Mouse (Mus musculus) heart, embryonic 15.5 days (tissue): ENCODE results near the gene Trmt11. TPM values are rescaled to one million over a fixed set of nuclear protein-coding genes. Genes with fewer than 3 reads are reported as not detected.

Source experiments
- ATAC-seq: fragments of 200-750 bp; cut with Nextera tagmentation; replicated peaks from 2 replicates; pipeline ENCODE4 v1.8.0; 2017; ENCODE audit warnings: low read depth, moderate TSS enrichment; ENCODE audit not compliant: insufficient number of reproducible peaks, insufficient read depth, low FRiP score
- H3K27ac ChIP-seq: fragments of 300-500 bp; sonication (generic); 2 replicates; pipeline ENCODE4 v1.5.1; 2015; ENCODE audit warnings: mild to moderate bottlenecking, inconsistent platforms
- H3K27me3 ChIP-seq: fragments of 300-500 bp; sonication (generic); 2 replicates; pipeline ENCODE4 v1.6.1; 2015; ENCODE audit warnings: inconsistent platforms
- H3K36me3 ChIP-seq: fragments of 300-500 bp; sonication (generic); 2 replicates; pipeline ENCODE4 v1.6.1; 2015; ENCODE audit warnings: mild to moderate bottlenecking, inconsistent platforms
- H3K4me1 ChIP-seq: fragments of 300-500 bp; sonication (generic); replicated peaks from 2 replicates; pipeline ENCODE4 v1.6.1; 2015; ENCODE audit warnings: inconsistent platforms
- H3K4me2 ChIP-seq: fragments of 300-500 bp; sonication (generic); 2 replicates; pipeline ENCODE4 v1.6.1; 2015; ENCODE audit warnings: inconsistent platforms, mild to moderate bottlenecking, moderate library complexity
- H3K4me3 ChIP-seq: fragments of 300-500 bp; sonication (generic); 2 replicates; pipeline ENCODE4 v1.5.1; 2015; ENCODE audit warnings: mild to moderate bottlenecking, inconsistent platforms
- H3K9ac ChIP-seq: fragments of 300-500 bp; sonication (generic); 2 replicates; pipeline ENCODE4 v1.6.1; 2015; ENCODE audit warnings: mild to moderate bottlenecking, inconsistent platforms
- H3K9me3 ChIP-seq: fragments of 300-500 bp; sonication (generic); replicated peaks from 2 replicates; pipeline ENCODE4 v1.6.1; 2016; ENCODE audit warnings: inconsistent platforms
- WGBS: fragments of 180-500 bp; shearing (Covaris S2); methylation state at CpG from one replicate; pipeline ENCODE4 v1.1.7; 2015; ENCODE audit warnings: mixed read lengths; 5-methylcytosine and 5-hydroxymethylcytosine counted together
- polyA plus RNA-seq: library from polyadenylated mRNA; unstranded; fragments of >200 nt; fragmentation: Nextera tagmentation; extraction: Ambion mirVana; gene quantifications from 2 replicates; pipeline ENCODE4 v1.2.1, GENCODE M21; 2015

The Trmt11 gene
- polyA plus RNA-seq, 1 experiment from 2014 or later: 12.6 TPM

- no peaks in the 10 kb centered on the region for H3K27me3 ChIP-seq
- WGBS: 40% methylated on average over 3 of the region's 3 CpGs
Observed at GRCm38 (mm10) chr10:30618918-30619210, 18.3 kb upstream of the Trmt11 start.

GRCm38 (mm10) chr10:30618091-30618917 is 17.8 kb upstream of the Trmt11 start:
- Histone ChIP-seq H3K27ac (peak overlapping the region; percentile 99), H3K36me3 (peaks cover 1% of the 10 kb centered on the region)
- WGBS: 2% methylated on average over 49 of the region's 49 CpGs

More at GRCm38 (mm10) chr10:30618918-30619210, 18.3 kb upstream of the Trmt11 start:
- no peak overlapping the region for H3K9ac ChIP-seq
- no peaks in the 10 kb centered on the region for H3K36me3 ChIP-seq
- H3K27ac ChIP-seq: peak overlapping the region; percentile 99; the same call in 1 of the 2 replicates
- no peak for ATAC-seq
- H3K4me3 ChIP-seq: peak overlapping the region; percentile 74
- H3K9me3 ChIP-seq: no peaks in the 10 kb centered on the region
- H3K4me1 ChIP-seq: peaks cover 7% of the 10 kb centered on the region; the same call in 1 of the 2 replicates
- peak overlapping the region; percentile 76 for H3K4me2 ChIP-seq

DNA sequence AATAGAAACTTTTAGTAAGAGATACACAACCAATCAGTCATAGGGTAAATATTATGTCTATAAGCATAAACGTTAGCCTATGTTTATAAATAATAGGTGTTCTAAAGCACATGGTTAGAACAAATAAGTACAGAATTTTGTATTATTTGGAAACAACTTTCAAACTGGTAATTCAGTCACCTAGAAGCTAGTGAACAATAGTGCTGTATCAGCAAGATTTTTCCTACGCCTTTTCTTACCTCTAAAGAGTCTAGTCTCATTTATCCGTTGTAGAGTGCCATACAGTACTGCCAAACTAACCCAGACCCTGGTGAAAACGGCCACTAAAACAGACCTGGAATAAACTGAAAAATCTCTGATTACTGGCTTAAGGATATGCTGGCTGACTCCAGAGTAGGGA is 12.5 kb upstream of the Trmt11 start:
- Histone ChIP-seq H3K4me2 (no peak overlapping the region), H3K9me3 (no peaks in the 10 kb centered on the region), H3K4me3 (no peak overlapping the region), H3K36me3 (peaks cover 5% of the 10 kb centered on the region), H3K9ac (no peak overlapping the region), H3K27me3 (no peaks in the 10 kb centered on the region), H3K4me1 (peaks cover 5% of the 10 kb centered on the region; the same call in 1 of the 2 replicates), H3K27ac (no peak overlapping the region)
- no peak for ATAC-seq
- WGBS: 82% methylated on average over 4 of the region's 4 CpGs

More at GRCm38 (mm10) chr10:30618091-30618917, 17.8 kb upstream of the Trmt11 start:
- peak; percentile 100 for ATAC-seq
- peak overlapping the region; percentile 71 for H3K9ac ChIP-seq
- no peaks in the 10 kb centered on the region for H3K9me3 ChIP-seq
- H3K4me2 ChIP-seq: peak overlapping the region; percentile 76
- no peaks in the 10 kb centered on the region for H3K27me3 ChIP-seq
- peak overlapping the region; percentile 74 for H3K4me3 ChIP-seq
- peaks cover 7% of the 10 kb centered on the region; the same call in 1 of the 2 replicates for H3K4me1 ChIP-seq

DNA sequence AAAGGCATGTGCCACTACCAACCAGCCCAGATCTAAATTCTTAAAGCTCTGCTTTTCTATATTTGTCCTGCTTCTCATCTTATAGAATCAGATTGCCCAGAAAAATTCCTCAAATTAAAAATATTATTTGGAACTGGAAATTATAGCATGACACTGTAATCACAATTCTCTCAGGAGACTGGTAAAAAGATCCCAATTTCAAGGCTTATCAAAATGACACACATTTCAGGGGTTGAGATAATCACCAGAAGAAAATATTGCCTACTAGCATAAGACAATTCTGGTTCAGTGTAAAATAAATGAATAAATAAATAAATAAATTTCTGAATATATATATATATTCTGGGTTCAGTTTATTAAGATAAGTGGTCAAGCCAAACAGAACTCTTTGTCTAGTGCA is 9.1 kb upstream of the Trmt11 start:
- no peak overlapping the region for H3K4me2 ChIP-seq
- no peak for ATAC-seq
- H3K9me3 ChIP-seq: no peaks in the 10 kb centered on the region
- no peak overlapping the region for H3K9ac ChIP-seq
- H3K4me1 ChIP-seq: no peaks in the 10 kb centered on the region
- no peaks in the 10 kb centered on the region for H3K27me3 ChIP-seq
- no peak overlapping the region for H3K27ac ChIP-seq
- H3K36me3 ChIP-seq: peaks cover 13% of the 10 kb centered on the region
- H3K4me3 ChIP-seq: no peak overlapping the region

GRCm38 (mm10) chr10:30608109-30608508 is 7.6 kb upstream of the Trmt11 start:
- H3K27me3 ChIP-seq: no peaks in the 10 kb centered on the region
- 72% methylated on average over 2 of the region's 2 CpGs for WGBS

DNA sequence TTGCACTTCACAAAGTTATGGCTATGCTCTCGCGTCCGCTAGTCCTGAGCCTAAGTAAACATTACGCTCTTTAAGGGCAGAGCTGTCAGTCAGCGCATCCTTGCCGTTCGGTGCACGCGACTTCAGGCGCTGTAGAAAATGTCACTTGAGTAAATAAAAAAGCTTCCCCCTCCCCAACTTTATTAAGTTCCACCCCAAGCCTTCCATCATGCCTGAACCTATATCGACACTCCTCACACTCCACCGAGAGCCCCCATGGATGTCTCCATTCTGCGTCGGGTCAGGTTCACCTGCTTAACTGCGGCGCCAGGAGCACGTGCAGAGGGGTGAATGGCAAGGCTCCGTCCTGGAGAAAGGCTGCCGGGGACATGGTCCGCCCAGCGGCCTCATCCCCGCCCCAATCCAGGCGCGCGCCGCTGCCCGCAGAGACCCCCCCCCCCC is 435 bp downstream of the Trmt11 start:
- H3K4me3 ChIP-seq: peak overlapping the region; percentile 81
- WGBS: 2% methylated on average over 24 of the region's 27 CpGs
- H3K27me3 ChIP-seq: no peaks in the 10 kb centered on the region
- peak; percentile 71 for ATAC-seq
- peak overlapping the region; percentile 82 for H3K9ac ChIP-seq
- H3K27ac ChIP-seq: peak overlapping the region; percentile 85
- H3K4me1 ChIP-seq: peaks cover 13% of the 10 kb centered on the region
- peak overlapping the region; percentile 68 for H3K4me2 ChIP-seq
- peaks cover 17% of the 10 kb centered on the region for H3K36me3 ChIP-seq
- H3K9me3 ChIP-seq: no peaks in the 10 kb centered on the region

More at GRCm38 (mm10) chr10:30608109-30608508, 7.6 kb upstream of the Trmt11 start:
- Histone ChIP-seq H3K4me2 (no peak overlapping the region), H3K4me1 (no peaks in the 10 kb centered on the region), H3K4me3 (no peak overlapping the region), H3K36me3 (peaks cover 10% of the 10 kb centered on the region), H3K9me3 (no peaks in the 10 kb centered on the region), H3K9ac (no peak overlapping the region), H3K27ac (no peak overlapping the region)
- no peak for ATAC-seq

GRCm38 (mm10) chr10:30587037-30587436 is 13.5 kb downstream of the Trmt11 start:
- ATAC-seq: no peak
- Histone ChIP-seq H3K9me3 (no peaks in the 10 kb centered on the region), H3K4me3 (no peak overlapping the region), H3K27me3 (no peaks in the 10 kb centered on the region), H3K4me2 (no peak overlapping the region), H3K36me3 (peaks cover 35% of the 10 kb centered on the region; the same call in 1 of the 2 replicates), H3K27ac (no peak overlapping the region), H3K4me1 (no peaks in the 10 kb centered on the region), H3K9ac (no peak overlapping the region)
- 54% methylated on average over 5 of the region's 5 CpGs for WGBS

- Histone ChIP-seq H3K9me3 (no peaks in the 10 kb centered on the region), H3K4me3 (no peak overlapping the region), H3K9ac (no peak overlapping the region), H3K4me2 (no peak overlapping the region), H3K27me3 (no peaks in the 10 kb centered on the region), H3K36me3 (peaks cover 36% of the 10 kb centered on the region; the same call in 1 of the 2 replicates), H3K4me1 (no peaks in the 10 kb centered on the region), H3K27ac (no peak overlapping the region)
- WGBS: 85% methylated on average over 1 of the region's 1 CpGs
- ATAC-seq: no peak
Observed at GRCm38 (mm10) chr10:30585691-30586090, 14.9 kb downstream of the Trmt11 start.

DNA sequence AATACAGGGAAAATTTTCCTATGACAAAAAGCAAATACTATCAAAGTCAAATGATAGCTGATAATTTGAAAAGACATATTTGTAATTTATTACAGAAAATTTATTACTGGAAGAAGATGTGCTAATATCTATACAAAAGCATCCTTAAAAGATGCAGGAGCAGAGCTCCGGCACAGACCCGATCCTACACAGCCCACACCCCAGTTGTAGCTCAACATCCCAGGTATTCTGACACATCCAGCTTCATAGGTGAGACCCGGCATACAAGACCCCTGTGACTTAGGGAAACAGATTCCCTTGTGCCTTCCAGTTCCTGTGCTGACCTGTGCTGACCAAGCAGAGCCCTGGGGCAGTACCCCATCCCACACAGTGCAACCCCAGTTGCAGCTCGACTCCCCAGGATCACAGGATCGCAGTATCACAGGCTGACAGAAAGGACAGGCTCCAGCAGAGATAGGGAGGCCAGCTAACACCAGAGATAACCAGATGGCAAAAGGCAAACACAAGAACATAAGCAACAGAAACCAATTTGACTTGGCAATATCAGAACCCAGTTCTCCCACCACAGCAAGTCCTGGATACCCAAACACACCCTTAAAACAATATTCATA is 22.8 kb downstream of the Trmt11 start:
- WGBS: 86% methylated on average over 5 of the region's 5 CpGs
- H3K9me3 ChIP-seq: no peaks in the 10 kb centered on the region
- no peaks in the 10 kb centered on the region for H3K27me3 ChIP-seq
- H3K4me2 ChIP-seq: no peak overlapping the region
- ATAC-seq: no peak
- peaks cover 7% of the 10 kb centered on the region; the same call in 1 of the 2 replicates for H3K36me3 ChIP-seq
- H3K4me3 ChIP-seq: no peak overlapping the region
- H3K27ac ChIP-seq: no peak overlapping the region
- no peak overlapping the region for H3K9ac ChIP-seq
- no peaks in the 10 kb centered on the region for H3K4me1 ChIP-seq

DNA sequence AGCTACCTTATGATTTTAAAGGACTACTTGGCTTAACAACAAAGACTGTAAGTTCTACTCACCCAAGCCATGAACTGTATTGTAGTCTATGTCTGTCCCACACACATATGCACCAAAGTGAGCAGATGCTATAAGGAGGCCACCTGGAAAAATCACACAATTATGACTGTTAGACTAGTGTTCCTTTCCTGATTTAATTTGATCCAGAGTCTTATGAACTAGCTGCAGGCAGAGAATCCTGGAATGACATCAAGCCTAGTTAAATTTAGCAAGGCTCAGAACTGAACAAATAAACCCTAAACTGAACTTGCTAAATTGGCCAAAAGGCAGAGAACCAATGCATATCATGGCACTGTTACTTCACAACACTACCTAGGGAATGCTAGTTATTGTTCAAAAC is 34.2 kb downstream of the Trmt11 start:
- ATAC-seq: no peak
- no peak overlapping the region for H3K27ac ChIP-seq
- H3K36me3 ChIP-seq: peaks cover 9% of the 10 kb centered on the region; the same call in 1 of the 2 replicates
- H3K4me1 ChIP-seq: no peaks in the 10 kb centered on the region
- no peak overlapping the region for H3K4me2 ChIP-seq
- no peaks in the 10 kb centered on the region for H3K9me3 ChIP-seq
- H3K9ac ChIP-seq: no peak overlapping the region
- no peaks in the 10 kb centered on the region for H3K27me3 ChIP-seq
- no peak overlapping the region for H3K4me3 ChIP-seq

- H3K4me3 ChIP-seq: no peak overlapping the region
- H3K27me3 ChIP-seq: no peaks in the 10 kb centered on the region
- no peak for ATAC-seq
- H3K9ac ChIP-seq: no peak overlapping the region
- H3K4me2 ChIP-seq: no peak overlapping the region
- 76% methylated on average over 3 of the region's 3 CpGs for WGBS
- peaks cover 20% of the 10 kb centered on the region for H3K36me3 ChIP-seq
- H3K4me1 ChIP-seq: no peaks in the 10 kb centered on the region
- H3K27ac ChIP-seq: no peak overlapping the region
- no peaks in the 10 kb centered on the region for H3K9me3 ChIP-seq
Observed at GRCm38 (mm10) chr10:30564651-30565050, 35.9 kb downstream of the Trmt11 start.
